ENCODE assay signal across 8 mouse cellular contexts in genomic region chr10:30618918-30619210, GRCm38 (mm10). TPM values are rescaled to one million over a fixed set of nuclear protein-coding genes. Genes with fewer than 3 reads are reported as not detected.
A peak's percentile ranks its signal among the peaks of the same experiment; 100 is the strongest.
DNase-seq lines count a peak whose midpoint lies in the region; ATAC-seq and TF ChIP-seq lines count a peak whose summit lies in the region.

No protein-coding gene starts in this region.

- 51% methylated on average over 3 of the region's 3 CpGs for WGBS in heart, embryonic 11.5 days (ENCODE audit: insufficient replicate concordance)
- 45% methylated on average over 3 of the region's 3 CpGs for WGBS in hindbrain, embryonic 10.5 days
- 50% methylated on average over 3 of the region's 3 CpGs for WGBS in liver, postnatal 0 days (ENCODE audit: insufficient replicate concordance)

- H3K4me3 ChIP-seq in heart, embryonic 11.5 days (ENCODE audit: low read depth, low read length) = peak overlapping the region; percentile 60
- H3K4me3 ChIP-seq in ES-Bruce4 (ENCODE audit: low read depth, low read length) = no peak overlapping the region
- H3K4me3 ChIP-seq in hindbrain, embryonic 10.5 days = peak overlapping the region; percentile 74
- peak overlapping the region; percentile 71 for H3K4me3 ChIP-seq in liver, postnatal 0 days (ENCODE audit: low read depth, low read length)

- H3K4me1 ChIP-seq in heart, embryonic 11.5 days (ENCODE audit: control insufficient read depth, insufficient read depth, low read length) = no peaks in the 10 kb centered on the region
- no peaks in the 10 kb centered on the region for H3K4me1 ChIP-seq in ES-Bruce4 (ENCODE audit: control insufficient read depth, insufficient read depth, low read length)
- peaks cover 13% of the 10 kb centered on the region for H3K4me1 ChIP-seq in hindbrain, embryonic 10.5 days (replicated peaks)
- peaks cover 7% of the 10 kb centered on the region; the same call in 1 of the 2 replicates for H3K4me1 ChIP-seq in liver, postnatal 0 days (ENCODE audit: insufficient read depth)

- H3K9ac ChIP-seq in heart, embryonic 11.5 days (ENCODE audit: low read depth, low read length) = peak overlapping the region; percentile 76
- H3K9ac ChIP-seq in ES-Bruce4 (ENCODE audit: low read depth, poor library complexity, severe bottlenecking) = peak overlapping the region; percentile 75
- peak overlapping the region; percentile 75 for H3K9ac ChIP-seq in liver, postnatal 0 days (replicated peaks)

- no peak for TF ChIP-seq EP300 in ES-Bruce4 (IDR thresholded peaks at IDR 0.05; ENCODE audit: insufficient read depth, low read depth, low read length)
- no peak for TF ChIP-seq EP300 in liver, postnatal 0 days (IDR thresholded peaks at IDR 0.05; ENCODE audit: low read depth)

- H3K27me3 ChIP-seq in heart, embryonic 11.5 days (ENCODE audit: control insufficient read depth, insufficient read depth, low read length) = no peaks in the 10 kb centered on the region
- H3K27me3 ChIP-seq in ES-Bruce4 (ENCODE audit: control insufficient read depth, insufficient read depth, low read length, poor library complexity, severe bottlenecking) = no peaks in the 10 kb centered on the region
- H3K27me3 ChIP-seq in hindbrain, embryonic 10.5 days (ENCODE audit: insufficient read depth, poor library complexity, severe bottlenecking) = no peaks in the 10 kb centered on the region
- no peaks in the 10 kb centered on the region for H3K27me3 ChIP-seq in liver, postnatal 0 days (ENCODE audit: insufficient read depth, low read length)

- ATAC-seq in heart, embryonic 11.5 days (replicated peaks; ENCODE audit: insufficient number of reproducible peaks, low FRiP score, low TSS enrichment) = no peak
- no peak for ATAC-seq in liver, postnatal 0 days

- H3K9me3 ChIP-seq in heart, embryonic 11.5 days (replicated peaks; ENCODE audit: control insufficient read depth, low read length) = no peaks in the 10 kb centered on the region
- no peaks in the 10 kb centered on the region for H3K9me3 ChIP-seq in ES-Bruce4 (replicated peaks; ENCODE audit: control insufficient read depth, insufficient read depth, low read length, poor library complexity, severe bottlenecking)
- no peaks in the 10 kb centered on the region for H3K9me3 ChIP-seq in hindbrain, embryonic 10.5 days
- no peaks in the 10 kb centered on the region for H3K9me3 ChIP-seq in liver, postnatal 0 days (ENCODE audit: low read length)

- no peak for TF ChIP-seq POLR2A in ES-Bruce4 (IDR thresholded peaks at IDR 0.05; ENCODE audit: insufficient read depth, low read length)

- TF ChIP-seq CTCF in ES-Bruce4 (IDR thresholded peaks at IDR 0.05; ENCODE audit: low read depth, low read length) = no peak
- TF ChIP-seq CTCF in liver, postnatal 0 days (IDR thresholded peaks at IDR 0.05; ENCODE audit: low read depth) = no peak

- H3K4me2 ChIP-seq in heart, embryonic 11.5 days = peak overlapping the region; percentile 85
- H3K4me2 ChIP-seq in liver, postnatal 0 days (ENCODE audit: low read depth, low read length) = peak overlapping the region; percentile 72

- H3K27ac ChIP-seq in heart, embryonic 11.5 days (ENCODE audit: low read depth, low read length) = no peak overlapping the region
- H3K27ac ChIP-seq in ES-Bruce4 (ENCODE audit: insufficient read depth, low read length) = no peak overlapping the region
- H3K27ac ChIP-seq in hindbrain, embryonic 10.5 days = peak overlapping the region; percentile 93
- peak overlapping the region; percentile 98 for H3K27ac ChIP-seq in liver, postnatal 0 days (ENCODE audit: low read depth)

- DNase-seq in heart, adult 8-10 months (ENCODE audit: low spot score) = no peak
- no peak for DNase-seq in hindbrain, embryonic 10.5 days (ENCODE audit: low spot score)
- no peak for DNase-seq in liver, postnatal 0 days
- DNase-seq in embryo, embryonic 11 days = no peak
- no peak for DNase-seq in layer of hippocampus, postnatal 14 days (ENCODE audit: low spot score in 2 of 2)
- DNase-seq in gastrocnemius, adult 18-20 months (ENCODE audit: low spot score) = no peak

- no peaks in the 10 kb centered on the region for H3K36me3 ChIP-seq in heart, embryonic 11.5 days (ENCODE audit: control insufficient read depth, insufficient read depth, low read length)
- no peaks in the 10 kb centered on the region for H3K36me3 ChIP-seq in ES-Bruce4 (ENCODE audit: control insufficient read depth, insufficient read depth, low read length, poor library complexity, severe bottlenecking)
- no peaks in the 10 kb centered on the region for H3K36me3 ChIP-seq in hindbrain, embryonic 10.5 days
- no peaks in the 10 kb centered on the region for H3K36me3 ChIP-seq in liver, postnatal 0 days (replicated peaks; ENCODE audit: insufficient read depth, low read length)

RNA-seq across cellular contexts. Expression of gene Hint3, which starts 10.6 kb away (rescaled TPM):
- polyA plus RNA-seq in heart, embryonic 11.5 days (2014; fragmentation: Nextera tagmentation; extraction: Ambion mirVana) = 26.1 and 30.2 TPM in 2 replicates
- 100 to 1,000 TPM in 1 of 4 experiments, 10 to 100 TPM in 3; 87.7 to 103 (median 95.8) TPM for total RNA-seq in heart, adult 8-10 months (2022)
- 31.0 and 32.4 TPM in 2 replicates for polyA plus RNA-seq in ES-Bruce4 (2011; ENCODE audit: insufficient read depth, insufficient read length, low read depth, missing spikeins)
- 14.7 and 15.2 TPM in 2 replicates for polyA plus RNA-seq in hindbrain, embryonic 10.5 days (2016; fragmentation: Nextera tagmentation; extraction: Ambion mirVana)
- 38.9 and 39.5 TPM in 2 replicates for polyA plus RNA-seq in liver, postnatal 0 days (2015; fragmentation: Nextera tagmentation; extraction: Ambion mirVana)
- 10 to 100 TPM; 37.9 to 38.2 TPM for total RNA-seq in layer of hippocampus, postnatal 14 days (2021)
- total RNA-seq in gastrocnemius, adult 18-20 months (2021) = 10 to 100 TPM; 56.0 to 62.1 TPM

RNA-seq across cellular contexts. Expression of gene Trmt11, which starts 18.3 kb away (rescaled TPM):
- 20.7 and 21.8 TPM in 2 replicates for polyA plus RNA-seq in heart, embryonic 11.5 days (2014; fragmentation: Nextera tagmentation; extraction: Ambion mirVana)
- total RNA-seq in heart, adult 8-10 months (2022) = 1 to 10 TPM; 4.9 to 8.2 (median 5.4) TPM
- polyA plus RNA-seq in ES-Bruce4 (2011; ENCODE audit: insufficient read depth, insufficient read length, low read depth, missing spikeins) = 31.4 TPM in 2 replicates
- polyA plus RNA-seq in hindbrain, embryonic 10.5 days (2016; fragmentation: Nextera tagmentation; extraction: Ambion mirVana) = 26.3 and 30.6 TPM in 2 replicates
- 9.9 and 10.2 TPM in 2 replicates for polyA plus RNA-seq in liver, postnatal 0 days (2015; fragmentation: Nextera tagmentation; extraction: Ambion mirVana)
- total RNA-seq in layer of hippocampus, postnatal 14 days (2021) = 1 to 10 TPM; 6.2 to 7.5 TPM
- 1 to 10 TPM; 3.1 to 3.9 TPM for total RNA-seq in gastrocnemius, adult 18-20 months (2021)

Comparison
In these comparisons a context has a peak if more than half of its experiments do, and no peak if none do; other contexts are left out.
1. H3K27ac ChIP-seq: peak in hindbrain, embryonic 10.5 days (single experiment) and liver, postnatal 0 days (single experiment); none in heart, embryonic 11.5 days (single experiment) and ES-Bruce4 (single experiment).
2. Peak in every context shown above with its lines, with median percentiles within 50 percentile points of each other: H3K9ac ChIP-seq.